Mouse (Mus musculus): ENCODE results near the gene Nr1h3. TPM values are rescaled to one million over a fixed set of nuclear protein-coding genes. Genes with fewer than 3 reads are reported as not detected.

Gene Nr1h3
- polyA plus RNA-seq, 1 experiment from 2014 or later = 3.5 TPM

- H3K9ac ChIP-seq (ENCODE audit: low read length) = no peak overlapping the region
- no peak overlapping the region for H3K4me3 ChIP-seq (replicated peaks; ENCODE audit: low read length)
- H3K27me3 ChIP-seq (ENCODE audit: control insufficient read depth, insufficient read depth, low read length) = no peaks in the 10 kb centered on the region
- no peak overlapping the region for H3K4me2 ChIP-seq (ENCODE audit: low read depth, low read length)
- no peak for ATAC-seq (ENCODE audit: insufficient read depth, low FRiP score)
- no peak overlapping the region for H3K27ac ChIP-seq (ENCODE audit: low read length)
- H3K36me3 ChIP-seq (ENCODE audit: control insufficient read depth, insufficient read depth, low read length) = no peaks in the 10 kb centered on the region
- H3K4me1 ChIP-seq (ENCODE audit: control insufficient read depth, insufficient read depth, low read length) = no peaks in the 10 kb centered on the region
- no peaks in the 10 kb centered on the region for H3K9me3 ChIP-seq (replicated peaks; ENCODE audit: control insufficient read depth, low read length)
- 83% methylated on average over 2 of the region's 2 CpGs for WGBS
Measured at GRCm38 (mm10) chr2:91229735-91230134, 27.1 kb upstream of the Nr1h3 start.

DNA sequence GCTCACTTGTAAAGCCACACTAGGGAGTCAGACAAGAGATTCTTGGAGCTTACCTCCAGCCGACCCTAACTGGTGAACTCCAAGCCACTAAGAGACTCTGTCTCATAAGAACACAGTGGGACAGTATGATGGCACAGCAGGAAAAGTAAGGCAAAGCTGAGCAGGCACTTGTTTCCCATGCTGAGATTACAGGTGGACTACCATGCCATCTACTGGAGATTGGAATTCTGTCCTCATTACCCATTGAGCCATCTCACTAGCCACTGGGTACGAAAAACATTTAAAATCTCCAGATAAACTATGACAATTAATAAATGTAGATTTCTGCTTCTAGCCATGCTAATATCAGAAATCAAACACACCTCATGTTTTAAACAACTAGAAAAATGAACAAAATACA, 21.0 kb upstream of the Nr1h3 start:
- no peaks in the 10 kb centered on the region for H3K9me3 ChIP-seq (replicated peaks; ENCODE audit: control insufficient read depth, low read length)
- H3K4me2 ChIP-seq (ENCODE audit: low read depth, low read length) = no peak overlapping the region
- H3K4me3 ChIP-seq (replicated peaks; ENCODE audit: low read length) = no peak overlapping the region
- WGBS = 92% methylated on average over 2 of the region's 2 CpGs
- no peak overlapping the region for H3K9ac ChIP-seq (ENCODE audit: low read length)
- H3K4me1 ChIP-seq (ENCODE audit: control insufficient read depth, insufficient read depth, low read length) = no peaks in the 10 kb centered on the region
- no peaks in the 10 kb centered on the region for H3K27me3 ChIP-seq (ENCODE audit: control insufficient read depth, insufficient read depth, low read length)
- ATAC-seq (ENCODE audit: insufficient read depth, low FRiP score) = no peak
- H3K36me3 ChIP-seq (ENCODE audit: control insufficient read depth, insufficient read depth, low read length) = 0 out of 2 replicates have a peak, but pooled peaks cover 7% of the 10 kb centered on the region
- no peak overlapping the region for H3K27ac ChIP-seq (ENCODE audit: low read length)

- Histone ChIP-seq H3K4me2 (ENCODE audit: low read depth, low read length) (no peak overlapping the region), H3K27ac (ENCODE audit: low read length) (no peak overlapping the region), H3K4me1 (ENCODE audit: control insufficient read depth, insufficient read depth, low read length) (no peaks in the 10 kb centered on the region), H3K36me3 (ENCODE audit: control insufficient read depth, insufficient read depth, low read length) (0 out of 2 replicates have a peak, but pooled peaks cover 7% of the 10 kb centered on the region), H3K4me3 (replicated peaks; ENCODE audit: low read length) (no peak overlapping the region), H3K27me3 (ENCODE audit: control insufficient read depth, insufficient read depth, low read length) (no peaks in the 10 kb centered on the region), H3K9me3 (replicated peaks; ENCODE audit: control insufficient read depth, low read length) (no peaks in the 10 kb centered on the region), H3K9ac (ENCODE audit: low read length) (no peak overlapping the region)
- 92% methylated on average over 3 of the region's 3 CpGs for WGBS
- ATAC-seq (ENCODE audit: insufficient read depth, low FRiP score) = no peak
Measured at GRCm38 (mm10) chr2:91220501-91220900, 17.9 kb upstream of the Nr1h3 start.

- Histone ChIP-seq H3K9me3 (replicated peaks; ENCODE audit: control insufficient read depth, low read length) (no peaks in the 10 kb centered on the region), H3K27me3 (ENCODE audit: control insufficient read depth, insufficient read depth, low read length) (no peaks in the 10 kb centered on the region), H3K4me2 (ENCODE audit: low read depth, low read length) (no peak overlapping the region), H3K4me1 (ENCODE audit: control insufficient read depth, insufficient read depth, low read length) (no peaks in the 10 kb centered on the region), H3K27ac (ENCODE audit: low read length) (no peak overlapping the region), H3K9ac (ENCODE audit: low read length) (no peak overlapping the region), H3K4me3 (replicated peaks; ENCODE audit: low read length) (no peak overlapping the region), H3K36me3 (ENCODE audit: control insufficient read depth, insufficient read depth, low read length) (peaks cover 5% of the 10 kb centered on the region; the same call in 1 of the 2 replicates)
- ATAC-seq (ENCODE audit: insufficient read depth, low FRiP score) = no peak
- WGBS = 64% methylated on average over 4 of the region's 4 CpGs
Measured at GRCm38 (mm10) chr2:91217032-91217431, 14.4 kb upstream of the Nr1h3 start.

DNA sequence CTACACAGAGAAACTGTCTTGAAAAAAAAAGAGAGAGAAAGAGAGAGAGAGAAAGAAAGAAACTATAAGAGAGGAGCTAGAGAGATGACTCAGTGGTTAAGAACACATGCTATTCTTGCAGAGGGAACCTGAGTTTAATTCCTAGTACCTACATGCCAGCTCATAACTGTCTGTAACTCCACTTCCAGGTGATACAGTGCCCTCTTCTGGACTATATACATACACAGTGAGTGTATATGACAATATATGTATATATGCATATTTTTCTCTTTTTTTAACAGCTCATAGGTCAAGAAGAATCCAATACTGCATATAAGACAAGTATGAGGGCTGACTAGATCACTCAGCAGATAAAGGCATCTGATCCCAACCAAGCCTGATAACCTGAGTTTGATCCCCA, 10.7 kb upstream of the Nr1h3 start:
- Histone ChIP-seq H3K4me3 (replicated peaks; ENCODE audit: low read length) (no peak overlapping the region), H3K27ac (ENCODE audit: low read length) (no peak overlapping the region), H3K4me1 (ENCODE audit: control insufficient read depth, insufficient read depth, low read length) (no peaks in the 10 kb centered on the region), H3K9me3 (replicated peaks; ENCODE audit: control insufficient read depth, low read length) (no peaks in the 10 kb centered on the region), H3K27me3 (ENCODE audit: control insufficient read depth, insufficient read depth, low read length) (no peaks in the 10 kb centered on the region), H3K36me3 (ENCODE audit: control insufficient read depth, insufficient read depth, low read length) (peaks cover 18% of the 10 kb centered on the region), H3K4me2 (ENCODE audit: low read depth, low read length) (no peak overlapping the region), H3K9ac (ENCODE audit: low read length) (no peak overlapping the region)
- no peak for ATAC-seq (ENCODE audit: insufficient read depth, low FRiP score)

DNA sequence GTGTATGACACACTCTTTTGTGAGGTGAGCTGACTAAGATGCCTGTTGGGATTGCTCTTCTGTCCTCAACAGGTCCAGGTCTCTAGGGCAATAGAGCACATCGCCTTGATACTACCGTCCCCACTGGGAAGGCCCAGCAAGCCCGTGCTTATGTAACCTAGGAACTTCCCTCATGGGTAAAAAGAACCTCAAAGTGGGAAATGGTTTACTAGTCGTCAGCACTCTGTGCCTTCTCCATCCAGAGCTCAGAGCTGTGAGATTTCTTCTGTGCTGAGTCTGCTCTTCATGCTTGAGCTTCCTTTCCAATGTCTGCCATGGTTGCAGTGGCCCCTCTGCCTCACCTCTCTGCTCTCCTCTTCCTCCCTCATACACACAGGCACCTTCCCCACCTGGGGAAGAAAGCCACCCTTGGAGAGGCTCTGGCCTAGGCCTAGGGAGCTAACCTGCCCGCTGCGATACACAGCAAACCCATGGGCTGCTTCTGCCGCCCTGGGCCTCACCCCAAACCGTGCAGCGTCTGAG, 3.7 kb upstream of the Nr1h3 start:
- Histone ChIP-seq H3K4me1 (ENCODE audit: control insufficient read depth, insufficient read depth, low read length) (peaks cover 14% of the 10 kb centered on the region), H3K4me3 (replicated peaks; ENCODE audit: low read length) (no peak overlapping the region), H3K9ac (ENCODE audit: low read length) (no peak overlapping the region), H3K9me3 (replicated peaks; ENCODE audit: control insufficient read depth, low read length) (no peaks in the 10 kb centered on the region), H3K4me2 (ENCODE audit: low read depth, low read length) (no peak overlapping the region), H3K36me3 (ENCODE audit: control insufficient read depth, insufficient read depth, low read length) (peaks cover 23% of the 10 kb centered on the region), H3K27ac (ENCODE audit: low read length) (no peak overlapping the region), H3K27me3 (ENCODE audit: control insufficient read depth, insufficient read depth, low read length) (no peaks in the 10 kb centered on the region)
- WGBS = 84% methylated on average over 9 of the region's 9 CpGs
- ATAC-seq (ENCODE audit: insufficient read depth, low FRiP score) = no peak

DNA sequence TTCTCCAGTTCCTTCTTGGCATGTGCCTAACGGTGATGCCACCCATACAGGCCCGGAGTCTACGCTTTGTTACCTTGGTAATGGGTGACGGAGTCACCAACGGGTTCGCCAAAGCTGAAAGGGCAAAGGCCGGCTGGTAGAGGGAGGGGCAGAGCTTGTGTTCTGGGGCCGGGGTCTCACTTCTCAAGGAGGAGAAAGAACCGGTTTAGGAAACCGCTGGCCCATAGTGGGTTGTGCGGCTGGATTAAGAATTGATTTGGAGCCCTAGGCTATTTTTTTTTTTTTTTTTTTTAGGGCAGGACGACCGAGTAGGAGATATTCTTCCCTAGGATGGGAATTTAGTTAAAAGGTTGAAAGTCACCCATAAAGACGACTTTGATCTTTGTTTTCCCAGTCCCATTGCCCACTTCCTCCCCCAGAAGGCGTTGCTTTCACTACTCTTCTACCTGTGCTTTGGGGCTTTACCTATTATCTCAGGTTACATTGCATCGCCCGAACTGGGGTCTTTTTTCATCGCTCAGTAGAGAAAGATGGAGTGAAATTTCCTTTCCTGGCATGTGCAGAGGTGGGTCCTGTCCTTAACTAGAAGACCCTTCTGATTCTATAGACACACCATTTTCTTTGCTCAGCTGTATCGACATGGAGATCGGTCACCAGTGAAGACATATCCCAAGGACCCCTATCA, 480 bp upstream of the Nr1h3 start:
- WGBS = 12% methylated on average over 20 of the region's 20 CpGs
- H3K9me3 ChIP-seq (replicated peaks; ENCODE audit: control insufficient read depth, low read length) = no peaks in the 10 kb centered on the region
- H3K36me3 ChIP-seq (ENCODE audit: control insufficient read depth, insufficient read depth, low read length) = peaks cover 9% of the 10 kb centered on the region; the same call in 1 of the 2 replicates
- H3K4me2 ChIP-seq (ENCODE audit: low read depth, low read length) = peak overlapping the region; percentile 72
- ATAC-seq (ENCODE audit: insufficient read depth, low FRiP score) = no peak
- H3K4me3 ChIP-seq (replicated peaks; ENCODE audit: low read length) = peak overlapping the region; percentile 58
- 0 out of 2 replicates have a peak overlapping the region, but pooled peaks have one; percentile 14 for H3K27ac ChIP-seq (ENCODE audit: low read length)
- no peaks in the 10 kb centered on the region for H3K27me3 ChIP-seq (ENCODE audit: control insufficient read depth, insufficient read depth, low read length)
- H3K9ac ChIP-seq (ENCODE audit: low read length) = peak overlapping the region; percentile 78
- peaks cover 14% of the 10 kb centered on the region for H3K4me1 ChIP-seq (ENCODE audit: control insufficient read depth, insufficient read depth, low read length)

- 83% methylated on average over 3 of the region's 3 CpGs for WGBS
- Histone ChIP-seq H3K27ac (ENCODE audit: low read length) (no peak overlapping the region), H3K36me3 (ENCODE audit: control insufficient read depth, insufficient read depth, low read length) (no peaks in the 10 kb centered on the region), H3K9me3 (replicated peaks; ENCODE audit: control insufficient read depth, low read length) (no peaks in the 10 kb centered on the region), H3K4me2 (ENCODE audit: low read depth, low read length) (no peak overlapping the region), H3K4me1 (ENCODE audit: control insufficient read depth, insufficient read depth, low read length) (peaks cover 18% of the 10 kb centered on the region), H3K4me3 (replicated peaks; ENCODE audit: low read length) (no peak overlapping the region), H3K27me3 (ENCODE audit: control insufficient read depth, insufficient read depth, low read length) (no peaks in the 10 kb centered on the region), H3K9ac (ENCODE audit: low read length) (no peak overlapping the region)
- no peak for ATAC-seq (ENCODE audit: insufficient read depth, low FRiP score)
Measured at GRCm38 (mm10) chr2:91198888-91199287, 3.7 kb downstream of the Nr1h3 start.

DNA sequence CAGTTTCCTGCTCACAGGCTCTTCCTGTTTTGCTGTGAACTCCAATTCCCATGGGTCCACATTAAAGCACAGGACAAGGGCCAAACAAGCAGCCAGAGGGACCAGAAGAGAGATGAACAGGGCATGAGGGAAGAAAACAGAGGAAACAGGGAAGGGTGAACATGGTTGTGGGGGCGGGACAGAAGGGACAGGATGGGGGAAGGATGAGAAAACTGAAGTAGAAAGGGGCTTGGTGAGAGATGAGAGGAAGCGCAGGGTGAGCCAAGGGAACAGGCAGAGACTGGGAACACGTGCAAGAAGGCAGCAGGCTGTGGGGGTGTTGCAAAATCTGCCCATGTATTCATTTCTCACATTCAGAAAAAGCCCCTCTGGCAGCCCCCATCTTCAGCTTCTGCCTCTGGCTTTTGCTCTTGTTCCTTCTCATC, 6.0 kb downstream of the Nr1h3 start:
- Histone ChIP-seq H3K4me2 (ENCODE audit: low read depth, low read length) (no peak overlapping the region), H3K36me3 (ENCODE audit: control insufficient read depth, insufficient read depth, low read length) (no peaks in the 10 kb centered on the region), H3K27me3 (ENCODE audit: control insufficient read depth, insufficient read depth, low read length) (no peaks in the 10 kb centered on the region; the same call in 1 of the 2 replicates), H3K27ac (ENCODE audit: low read length) (no peak overlapping the region), H3K4me1 (ENCODE audit: control insufficient read depth, insufficient read depth, low read length) (peaks cover 7% of the 10 kb centered on the region), H3K4me3 (replicated peaks; ENCODE audit: low read length) (no peak overlapping the region), H3K9me3 (replicated peaks; ENCODE audit: control insufficient read depth, low read length) (no peaks in the 10 kb centered on the region), H3K9ac (ENCODE audit: low read length) (no peak overlapping the region)
- 77% methylated on average over 3 of the region's 3 CpGs for WGBS
- no peak for ATAC-seq (ENCODE audit: insufficient read depth, low FRiP score)

All from stomach, embryonic 16.5 days (tissue).